Mouse (Mus musculus): ENCODE results near the gene Zfp385a. TPM values are rescaled to one million over a fixed set of nuclear protein-coding genes. Genes with fewer than 3 reads are reported as not detected.

The Zfp385a gene
- total RNA-seq (2023): 10 to 100 TPM; 28.2 to 34.9 TPM

GRCm38 (mm10) chr15:103339961-103340337 lies at the start of gene Zfp385a:
TSS of gene Zfp385a (minus strand) at chr15:103340093.

DNA sequence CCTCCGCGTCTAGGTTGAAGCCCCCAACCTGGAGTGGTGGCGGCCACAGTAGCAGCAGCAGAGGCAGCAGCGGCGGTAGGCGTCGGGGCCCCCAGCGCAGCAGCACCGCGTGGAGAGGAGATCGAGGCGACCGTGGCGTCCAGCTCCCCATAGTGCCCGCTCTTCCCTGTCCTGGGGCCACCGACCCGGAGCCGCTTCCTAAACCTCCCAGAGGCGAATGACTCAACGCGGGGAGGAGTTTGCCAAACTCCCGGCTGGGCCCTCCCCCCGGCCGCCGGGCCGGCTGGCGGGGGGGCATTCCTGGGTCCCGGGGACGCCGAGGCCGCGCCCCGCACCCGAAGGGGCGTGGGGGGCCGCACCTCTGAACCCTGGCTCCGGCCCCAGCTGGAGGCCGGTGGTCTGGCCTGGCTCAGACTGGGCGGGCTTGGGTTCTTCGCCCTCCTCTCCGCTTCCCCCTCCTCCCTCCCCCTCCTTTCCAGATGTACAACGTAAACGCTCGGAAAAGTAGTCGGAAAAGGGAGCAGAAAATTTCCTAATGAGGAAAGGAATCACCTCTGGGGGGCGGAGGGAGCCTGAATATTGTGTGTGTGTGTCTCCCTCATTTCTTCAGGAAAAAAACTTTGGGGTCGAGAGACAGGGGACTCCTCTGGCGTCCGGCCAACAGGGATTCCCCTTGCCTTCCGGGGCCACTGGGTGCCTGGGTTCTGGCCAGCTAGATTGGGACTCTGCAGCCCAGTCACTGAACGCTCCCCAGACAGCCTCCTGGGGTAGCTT lies 26.7 kb upstream of the Zfp385a start, which contains the start of gene Itga5:
Gene Itga5, minus strand, starts transcription at position 388 of the 774 bp plus-strand sequence.

GRCm38 (mm10) chr15:103310365-103310910 lies 29.5 kb downstream of the Zfp385a start, which contains the start of gene Gpr84:
TSS of gene Gpr84 (minus strand) at chr15:103310612.

GRCm38 (mm10) chr15:103272419-103273279 lies 67.2 kb downstream of the Zfp385a start, which contains the start of gene Copz1:
TSS of gene Copz1 (plus strand) at chr15:103272714.

Other genes starting within 250 kb of the Zfp385a start
- 1 to 10 TPM; 2.2 to 4.1 TPM for gene Smug1, start 173.0 kb downstream of the Zfp385a start, total RNA-seq (2023)
- gene Cbx5, start 100.3 kb downstream of the Zfp385a start, total RNA-seq (2023): 10 to 100 TPM; 38.5 to 38.9 TPM
- gene Hnrnpa1, start 99.7 kb downstream of the Zfp385a start, total RNA-seq (2023): 100 to 1,000 TPM; 216 to 267 TPM
- gene Nfe2, start 81.7 kb downstream of the Zfp385a start, total RNA-seq (2023): 100 to 1,000 TPM; 245 to 253 TPM
- gene Copz1, start 67.4 kb downstream of the Zfp385a start, total RNA-seq (2023): 100 to 1,000 TPM; 110 to 114 TPM
- 10 to 100 TPM; 13.3 to 18.7 TPM for gene Gpr84, start 29.5 kb downstream of the Zfp385a start, total RNA-seq (2023)
- gene Itga5, start 26.7 kb upstream of the Zfp385a start, total RNA-seq (2023): 10 to 100 TPM; 16.2 to 27.3 TPM
- 1 to 10 TPM; 1.4 TPM for gene Gtsf1, start 90.4 kb upstream of the Zfp385a start, total RNA-seq (2023)
- not detected for gene Gtsf2, start 108.4 kb upstream of the Zfp385a start, total RNA-seq (2023)
- gene Nckap1l, start 113.7 kb upstream of the Zfp385a start, total RNA-seq (2023): 100 to 1,000 TPM; 286 to 298 TPM
- 10 to 100 TPM; 70.0 to 73.0 TPM for gene Pde1b, start 162.9 kb upstream of the Zfp385a start, total RNA-seq (2023)
- not detected for gene Ppp1r1a, start 197.9 kb upstream of the Zfp385a start, total RNA-seq (2023)
- not detected for gene Glycam1, start 225.0 kb upstream of the Zfp385a start, total RNA-seq (2023)

All from neutrophil, adult 59 days (primary cell).